Mouse (Mus musculus) embryo, embryonic 11 days (tissue): Measurements from ENCODE around the gene Cbfa2t3.
A peak's percentile ranks its signal among the peaks of the same experiment; 100 is the strongest.

Experiments used
- DNase-seq: peaks from one replicate; pipeline ENCODE4 v3.0.0-alpha.2; 2015

Cbfa2t3 gene

DNA sequence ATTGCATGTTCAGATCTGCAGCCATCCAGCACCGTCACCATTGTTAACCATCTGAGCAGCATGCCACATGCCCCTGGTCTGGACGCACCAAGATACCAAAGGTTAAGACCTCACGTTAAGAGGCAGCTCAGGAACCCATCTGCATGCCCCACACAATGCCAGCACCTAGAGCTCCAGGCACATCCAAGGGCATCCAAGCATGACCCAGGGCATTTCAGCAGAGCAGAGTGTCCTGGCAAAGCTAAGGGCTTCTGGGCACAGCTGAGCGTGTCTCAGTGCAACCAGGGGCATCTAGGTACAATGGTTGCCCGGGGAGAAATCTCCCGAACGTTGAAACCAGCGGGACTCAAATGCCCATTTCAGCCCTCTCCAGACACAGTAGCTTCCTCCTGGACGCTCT, 98.2 kb downstream of the Cbfa2t3 start:
- DNase-seq, result no peak

DNA sequence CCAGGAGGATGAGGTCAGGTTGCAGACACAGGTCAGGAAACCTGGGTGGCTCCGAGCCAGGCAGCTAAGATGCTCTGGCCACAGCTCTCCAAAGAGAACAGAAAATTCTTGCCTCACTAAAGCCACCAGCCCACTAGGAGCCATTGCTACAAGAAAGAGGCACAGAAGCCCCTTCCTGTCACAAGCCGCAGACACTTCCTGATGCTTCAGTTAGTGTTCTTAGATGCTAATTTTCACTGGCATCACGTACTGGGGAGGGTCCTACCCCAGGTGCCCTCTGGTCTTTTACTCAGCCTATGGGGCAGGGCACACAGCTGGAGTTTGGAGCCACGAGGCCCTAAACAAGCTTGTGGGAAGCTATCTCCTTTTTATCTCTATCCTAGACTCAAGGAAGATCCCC, 102.9 kb downstream of the Cbfa2t3 start:
- DNase-seq, result no peak

DNA sequence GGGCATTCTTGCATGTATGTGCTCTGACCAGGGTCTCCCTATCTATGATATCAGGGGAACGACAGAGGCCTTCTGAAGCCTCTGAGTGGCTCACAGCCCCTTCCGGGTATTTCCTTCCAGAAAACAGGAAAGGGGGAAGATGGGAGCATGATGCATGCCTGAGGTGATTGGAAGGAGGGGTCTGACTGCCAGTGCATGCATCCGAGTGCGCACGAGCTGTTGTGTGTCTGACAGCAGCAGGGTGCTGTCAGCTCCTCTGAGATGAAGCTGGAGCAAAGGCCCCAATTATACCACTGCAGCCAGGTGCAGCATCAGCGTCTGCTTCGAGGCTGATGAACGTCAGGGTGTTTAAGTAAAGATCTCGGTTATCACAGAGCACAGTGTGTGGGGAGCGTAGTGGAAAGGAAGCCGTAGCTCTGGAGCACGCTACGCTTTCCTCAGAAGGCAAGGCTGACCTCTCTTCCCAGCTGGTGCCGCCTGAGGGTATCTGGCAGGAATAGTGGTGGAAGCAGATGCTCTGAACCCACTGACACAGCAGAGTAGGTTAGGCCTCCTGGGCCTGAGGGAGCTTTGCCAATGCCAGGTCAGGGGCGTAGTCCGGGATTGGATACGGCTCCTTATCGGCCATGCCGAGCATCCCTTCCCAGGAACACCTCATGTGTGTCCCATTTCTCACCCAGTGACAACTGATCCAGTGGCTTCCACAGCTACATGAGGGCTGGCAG, 105.0 kb downstream of the Cbfa2t3 start:
- DNase-seq, result no peak

DNA sequence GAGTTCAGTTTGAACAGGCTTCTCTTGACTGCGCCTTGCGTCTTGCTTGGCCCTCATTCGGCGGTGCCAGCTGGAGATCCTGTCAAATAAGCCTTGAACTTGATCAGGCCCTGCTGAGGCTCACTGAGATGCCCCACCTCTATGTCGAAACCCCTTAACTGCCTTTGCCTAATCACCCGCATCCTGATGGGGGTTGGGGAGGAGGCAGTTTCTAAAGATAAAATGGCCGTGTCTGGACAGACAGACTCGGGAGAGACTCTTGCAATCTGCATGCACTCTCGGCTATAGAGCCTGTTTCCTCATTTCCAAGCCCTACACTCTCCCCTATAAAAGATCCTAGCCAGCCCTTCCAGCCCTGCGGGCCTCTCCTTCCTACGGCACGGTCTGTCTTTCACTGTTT, 105.7 kb downstream of the Cbfa2t3 start:
- no peak for DNase-seq

DNA sequence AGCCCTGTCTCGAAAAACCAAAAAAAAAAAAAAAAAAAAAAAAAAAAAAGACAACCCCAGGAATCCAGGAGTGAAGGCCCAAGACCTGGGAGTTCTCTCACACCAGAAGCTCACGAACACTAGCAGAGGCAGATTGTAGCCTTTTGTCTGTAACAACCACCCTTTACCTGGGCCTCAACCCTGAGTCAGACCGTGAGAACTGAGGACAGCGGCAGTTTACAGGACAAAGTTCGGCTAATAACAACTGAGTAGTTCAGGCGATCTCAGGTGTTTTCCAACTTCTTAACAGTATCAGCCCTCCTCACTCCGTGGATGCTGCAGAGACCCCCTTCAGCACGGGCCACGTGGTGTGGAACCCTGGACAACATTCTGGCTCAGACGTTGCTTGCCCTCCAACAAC, 112.2 kb downstream of the Cbfa2t3 start:
- DNase-seq, result no peak

DNA sequence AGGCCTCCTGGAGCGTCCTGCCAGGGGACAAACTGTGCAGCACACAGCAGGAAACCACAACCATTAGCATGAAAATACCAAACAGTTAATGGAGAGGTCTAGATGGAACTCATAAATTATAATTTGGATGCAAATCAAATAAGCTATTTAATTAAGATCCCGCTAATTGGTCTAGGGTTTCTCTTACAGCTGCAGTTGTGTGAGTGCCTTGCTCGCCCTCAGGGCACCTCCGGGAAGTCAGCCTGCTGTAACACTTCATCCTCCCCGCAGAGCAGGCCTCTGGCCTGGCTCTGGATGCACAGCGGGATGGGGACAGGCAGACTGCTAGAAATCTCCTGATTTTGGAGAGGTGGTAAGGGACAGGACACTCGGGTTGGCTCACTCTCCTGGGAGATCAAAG, 112.7 kb downstream of the Cbfa2t3 start:
- no peak for DNase-seq

GRCm38 (mm10) chr8:122585411-122585891, 113.5 kb downstream of the Cbfa2t3 start:
- no peak for DNase-seq

- DNase-seq, result no peak
Observed at GRCm38 (mm10) chr8:122584981-122585380, 113.9 kb downstream of the Cbfa2t3 start.

DNA sequence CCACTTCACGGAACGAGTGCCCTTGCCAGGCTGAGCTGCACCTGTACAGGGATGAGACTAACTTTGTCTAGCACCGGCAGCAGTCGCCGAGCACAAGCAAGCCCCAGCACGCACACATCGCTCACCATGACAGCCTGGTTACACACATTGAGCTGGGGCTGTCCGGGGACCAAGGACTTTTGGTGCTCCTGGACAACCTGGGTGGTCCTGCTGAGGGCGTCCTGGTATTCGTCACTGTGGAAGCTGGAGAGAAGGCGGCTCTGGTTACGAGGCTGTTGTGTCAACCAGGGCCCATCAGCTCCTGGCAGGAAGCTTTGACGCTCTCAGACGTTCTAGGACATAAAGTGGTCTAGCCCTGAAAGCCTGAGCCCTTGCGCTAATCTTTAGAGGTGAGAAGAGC, 118.0 kb downstream of the Cbfa2t3 start:
- DNase-seq, result peak; percentile 20

GRCm38 (mm10) chr8:122579196-122579595, 119.7 kb downstream of the Cbfa2t3 start:
- DNase-seq, result peak; percentile 41

GRCm38 (mm10) chr8:122577116-122577515, 121.8 kb downstream of the Cbfa2t3 start:
- peak; percentile 35 for DNase-seq

DNA sequence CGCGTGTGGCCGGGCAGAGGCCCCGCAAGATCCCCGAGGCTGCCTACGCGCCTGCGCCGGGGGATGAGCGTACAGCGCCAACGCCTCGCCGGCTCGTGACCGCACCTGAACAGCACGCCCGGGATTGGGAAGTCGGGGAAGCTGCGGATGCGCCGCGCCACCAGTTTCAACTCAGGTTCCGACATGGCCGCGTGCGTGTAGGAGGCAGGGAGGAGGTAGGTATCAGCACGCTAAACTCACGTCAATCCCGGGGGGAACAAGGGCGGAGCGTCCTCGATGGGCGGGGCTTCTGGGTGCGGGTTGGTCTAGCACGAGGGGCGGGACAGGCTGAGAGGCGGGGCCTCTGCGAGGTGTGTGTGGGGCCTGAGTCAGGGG, 122.3 kb downstream of the Cbfa2t3 start, which contains the start of gene Aprt:
Aprt (minus strand) TSS at position 262 of the 375 bp plus-strand sequence.
- peak; percentile 96 for DNase-seq

DNA sequence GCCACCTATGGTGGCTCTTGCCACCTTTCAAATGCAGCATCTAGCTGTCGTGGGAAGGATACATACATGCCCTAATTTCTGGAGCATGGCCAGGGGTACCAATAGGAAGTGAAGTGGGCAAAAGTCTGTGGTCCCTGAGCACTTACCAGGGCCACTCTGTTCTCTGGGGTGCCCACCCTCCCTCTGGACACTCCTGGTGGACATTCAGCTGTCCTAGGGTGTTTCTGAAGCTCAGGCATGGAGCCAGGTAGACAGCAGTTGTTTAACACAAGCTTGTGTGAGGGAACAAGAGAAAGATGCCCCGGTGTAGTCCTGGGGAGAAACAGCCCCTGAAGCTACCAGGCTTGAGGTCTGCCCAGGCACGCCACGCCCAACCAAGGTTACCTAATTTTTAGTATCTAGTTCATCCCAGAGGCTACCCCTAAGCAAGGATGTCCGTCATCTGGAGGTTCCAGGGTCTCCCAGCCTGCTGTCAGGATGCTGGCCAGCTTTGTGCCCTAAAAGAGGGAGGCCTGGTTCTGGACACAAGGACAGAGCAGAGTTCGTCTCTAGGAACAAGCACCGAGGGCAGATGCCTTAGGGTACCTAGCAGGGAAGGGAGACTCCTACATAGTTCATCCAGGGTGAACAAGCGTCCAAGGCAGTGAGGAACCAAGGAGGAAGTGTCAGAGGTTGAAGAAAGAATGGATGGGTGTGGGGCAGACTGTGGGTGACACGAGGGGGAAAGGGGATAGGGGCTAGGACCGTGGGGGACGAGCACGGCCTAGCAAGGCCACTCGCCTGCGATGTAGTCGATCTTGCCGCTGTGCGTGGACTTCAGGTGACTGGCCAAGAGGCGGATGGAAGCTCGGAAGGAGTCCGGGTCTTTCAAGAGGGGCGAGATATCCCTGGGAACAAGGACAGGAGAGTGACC, 122.9 kb downstream of the Cbfa2t3 start:
- peak; percentile 32 for DNase-seq

DNA sequence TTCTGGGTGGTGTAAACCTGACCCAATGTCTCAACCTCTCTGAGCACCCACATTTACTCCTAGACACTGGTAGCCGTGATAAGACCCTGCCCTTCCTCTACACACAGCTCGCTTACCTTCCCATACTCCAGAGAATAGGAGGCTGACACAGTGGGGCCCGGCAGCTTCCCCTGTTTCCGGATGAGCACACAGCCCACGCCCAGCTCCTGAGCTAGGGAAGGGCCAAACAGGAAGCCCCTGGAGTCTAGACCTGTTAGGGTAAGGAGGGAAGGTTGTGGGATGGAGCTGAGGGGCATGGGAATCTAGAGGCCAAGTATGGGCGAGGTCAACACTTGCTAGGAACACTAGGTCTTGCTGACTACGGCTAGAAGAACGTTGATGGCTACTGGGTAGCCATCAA, 123.6 kb downstream of the Cbfa2t3 start:
- DNase-seq, result no peak
